Mouse (Mus musculus) bone marrow, adult 2 months (tissue): ENCODE data around the gene Cops9.

Experiments used
- CTCF ChIP-seq: fragments of 200-500 bp; IDR thresholded peaks from 2 replicates; pipeline ENCODE4 v1.5.1; 2011; ENCODE audit warnings: low read length, control low read depth; ENCODE audit not compliant: control insufficient read depth, insufficient read depth
- POLR2A ChIP-seq: fragments of 200-500 bp; IDR thresholded peaks from 2 replicates; pipeline ENCODE4 v1.6.1; 2011; ENCODE audit warnings: low read depth, mild to moderate bottlenecking, control low read depth, low read length, borderline replicate concordance; ENCODE audit not compliant: control insufficient read depth

DNA sequence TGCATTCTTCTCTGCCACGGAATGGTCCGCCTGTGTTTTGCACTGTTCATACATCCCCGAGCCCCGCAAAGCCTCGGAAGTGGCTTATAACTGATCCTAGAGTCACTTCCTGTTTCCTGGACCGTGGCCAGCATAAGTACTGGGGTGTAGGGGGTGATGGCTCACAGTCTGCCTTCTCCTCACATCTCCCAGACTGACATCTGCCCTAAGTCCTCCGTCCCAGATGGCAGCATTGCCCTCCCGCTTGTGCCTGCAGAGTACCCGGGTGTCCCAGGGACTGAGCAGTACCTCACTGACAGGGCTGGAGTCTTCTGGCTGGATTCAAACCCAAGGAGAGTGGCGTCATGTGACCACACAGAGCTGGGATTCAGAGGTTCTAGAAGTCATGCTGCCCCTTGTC lies 6.4 kb upstream of the Cops9 start:
- TF ChIP-seq POLR2A (no peak; the same call in 1 of the 2 replicates), CTCF (no peak)
